Mouse (Mus musculus) G1E (cell line): ENCODE results near the gene Fam189b. TPM values are rescaled to one million over a fixed set of nuclear protein-coding genes. Genes with fewer than 3 reads are reported as not detected.

Experiments used
- ATAC-seq: 2 replicates; pipeline ENCODE4 v1.8.0; 2016; ENCODE audit warnings: mild to moderate bottlenecking; ENCODE audit not compliant: insufficient number of reproducible peaks, poor library complexity, low FRiP score, severe bottlenecking; ENCODE audit errors: extremely low read depth
- DNase-seq: peaks from one replicate; pipeline ENCODE4 v3.0.0; 2012; ENCODE audit warnings: low spot score
- H3K27me3 ChIP-seq: 2 replicates; pipeline ENCODE4 v1.6.1; 2012; ENCODE audit warnings: mild to moderate bottlenecking, low read length, inconsistent platforms; ENCODE audit not compliant: insufficient read depth
- H3K36me3 ChIP-seq: replicated peaks from 2 replicates; pipeline ENCODE3; 2012; ENCODE audit warnings: mild to moderate bottlenecking, inconsistent platforms
- H3K4me1 ChIP-seq: 2 replicates; pipeline ENCODE4 v1.6.1; 2012; ENCODE audit warnings: low read depth, low read length, inconsistent platforms, mixed read lengths; ENCODE audit not compliant: insufficient read depth
- H3K4me3 ChIP-seq: 2 replicates; pipeline ENCODE4 v1.5.1; 2012; ENCODE audit warnings: low read depth, mild to moderate bottlenecking, inconsistent platforms, low read length, moderate library complexity, mixed read lengths
- H3K9me3 ChIP-seq: replicated peaks from 2 replicates; pipeline ENCODE4 v1.6.1; 2012; ENCODE audit warnings: inconsistent platforms
- CTCF ChIP-seq: IDR thresholded peaks from 2 replicates; pipeline ENCODE4 v1.5.1; 2012; ENCODE audit warnings: low read depth, low read length, inconsistent platforms, mixed read lengths
- GATA1 ChIP-seq: IDR thresholded peaks from 2 replicates; pipeline ENCODE4 v1.6.1; 2012; ENCODE audit warnings: borderline replicate concordance, low read length, inconsistent platforms, mixed read lengths
- GATA2 ChIP-seq: IDR thresholded peaks from 2 replicates; pipeline ENCODE4 v1.6.1; 2012; ENCODE audit warnings: low read depth, low read length, inconsistent platforms, borderline replicate concordance
- POLR2AphosphoS5 ChIP-seq: IDR thresholded peaks from 2 replicates; pipeline ENCODE4 v1.6.1; 2012; ENCODE audit warnings: low read depth, low read length, inconsistent platforms; ENCODE audit not compliant: insufficient replicate concordance
- TAL1 ChIP-seq: conservative IDR thresholded peaks from 2 replicates; pipeline ENCODE4 v1.6.1; 2012; ENCODE audit warnings: low read depth, low read length, inconsistent platforms, mixed read lengths
- polyA plus RNA-seq: library from polyadenylated mRNA; stranded (reverse); fragments of >175 nt; gene quantifications from 2 replicates; pipeline ENCODE4 v1.2.3, GENCODE M21; 2012
- total RNA-seq, 2 experiments: library from RNA; stranded (forward) in 1 of 2; stranded (reverse) in 1 of 2; fragments of 200-1000 nt in 1 of 2; fragments of >200 nt in 1 of 2; fragmentation: Nextera tagmentation in 1 of 2; gene quantifications; 2 replicates each; pipeline ENCODE4 v1.2.3; 2014 to 2017

Gene Fam189b
- total and polyA plus RNA-seq, 3 experiments, result 1.1 to 11.9 (median 3.5) TPM

GRCm38 (mm10) chr3:89228836-89229235 is 45.9 kb downstream of the Fam189b start, which contains the start of gene Muc1:
TSS of gene Muc1 (plus strand) at chr3:89229057.
- H3K4me3 ChIP-seq, result peak within 1 kb of the TSS; percentile 65
- TF ChIP-seq POLR2AphosphoS5 (no peak), GATA1 (no peak), GATA2 (no peak), CTCF (no peak), TAL1 (no peak)
- peaks cover 45% of the 10 kb centered on the region for H3K4me1 ChIP-seq
- DNase-seq, result no peak
- no peak for ATAC-seq
- H3K36me3 ChIP-seq, result no peaks in the 10 kb centered on the region
- H3K27me3 ChIP-seq, result peaks cover 90% of the 10 kb centered on the region
- no peaks in the 10 kb centered on the region for H3K9me3 ChIP-seq

- Histone ChIP-seq H3K27me3 (peaks cover 90% of the 10 kb centered on the region), H3K36me3 (no peaks in the 10 kb centered on the region), H3K4me3 (no peak overlapping the region), H3K4me1 (peaks cover 46% of the 10 kb centered on the region), H3K9me3 (no peaks in the 10 kb centered on the region)
- TF ChIP-seq POLR2AphosphoS5, result no peak
- no peak for TF ChIP-seq TAL1
- TF ChIP-seq GATA2, result no peak
- TF ChIP-seq GATA1, result no peak
- no peak for TF ChIP-seq CTCF
- ATAC-seq (no peak), DNase-seq (no peak)
Measured at GRCm38 (mm10) chr3:89229276-89229675, 46.3 kb downstream of the Fam189b start.

- no peak for ATAC-seq
- DNase-seq, result no peak
- Histone ChIP-seq H3K4me1 (peaks cover 43% of the 10 kb centered on the region), H3K27me3 (peaks cover 90% of the 10 kb centered on the region), H3K4me3 (no peak overlapping the region; the same call in 1 of the 2 replicates), H3K9me3 (no peaks in the 10 kb centered on the region), H3K36me3 (no peaks in the 10 kb centered on the region)
- TF ChIP-seq GATA2 (no peak), GATA1 (no peak), POLR2AphosphoS5 (no peak), CTCF (no peak), TAL1 (no peak)
Measured at GRCm38 (mm10) chr3:89230561-89230960, 47.6 kb downstream of the Fam189b start.

DNA sequence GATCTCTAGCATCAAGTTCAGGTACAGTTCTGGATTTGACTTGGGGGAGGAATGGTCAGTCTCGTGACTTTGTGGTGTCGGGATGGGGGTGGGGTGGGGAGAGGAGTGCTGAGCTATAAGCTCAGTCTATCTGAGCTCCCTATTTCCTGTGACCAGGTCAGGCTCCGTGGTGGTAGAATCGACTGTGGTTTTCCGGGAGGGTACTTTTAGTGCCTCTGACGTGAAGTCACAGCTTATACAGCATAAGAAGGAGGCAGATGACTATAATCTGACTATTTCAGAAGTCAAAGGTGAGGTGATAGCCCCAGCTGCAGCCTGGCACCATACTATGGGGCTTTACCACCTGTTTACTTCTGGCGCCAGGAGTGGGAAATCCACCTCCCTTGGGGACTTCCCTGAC is 48.4 kb downstream of the Fam189b start:
- no peak overlapping the region for H3K4me3 ChIP-seq
- H3K27me3 ChIP-seq, result peaks cover 90% of the 10 kb centered on the region
- TF ChIP-seq CTCF (no peak), POLR2AphosphoS5 (no peak), TAL1 (no peak), GATA2 (no peak), GATA1 (no peak)
- peaks cover 42% of the 10 kb centered on the region for H3K4me1 ChIP-seq
- no peaks in the 10 kb centered on the region for H3K36me3 ChIP-seq
- ATAC-seq (no peak), DNase-seq (no peak)
- H3K9me3 ChIP-seq, result no peaks in the 10 kb centered on the region

DNA sequence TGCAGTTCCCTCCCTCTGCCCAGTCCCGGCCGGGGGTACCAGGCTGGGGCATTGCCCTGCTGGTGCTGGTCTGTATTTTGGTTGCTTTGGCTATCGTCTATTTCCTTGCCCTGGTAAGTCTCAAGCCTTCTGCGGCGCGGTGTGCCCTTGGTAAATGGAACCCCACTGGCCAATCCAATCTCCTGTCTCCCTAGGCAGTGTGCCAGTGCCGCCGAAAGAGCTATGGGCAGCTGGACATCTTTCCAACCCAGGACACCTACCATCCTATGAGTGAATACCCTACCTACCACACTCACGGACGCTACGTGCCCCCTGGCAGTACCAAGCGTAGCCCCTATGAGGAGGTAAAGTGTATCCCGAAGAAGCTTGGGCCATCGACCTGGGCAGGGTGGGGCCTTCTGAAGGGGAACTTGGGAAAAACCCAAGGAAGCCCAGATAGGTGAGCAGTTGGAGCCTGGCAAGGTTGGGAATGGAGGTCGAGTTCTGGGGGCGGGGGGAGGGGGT is 48.9 kb downstream of the Fam189b start:
- no peaks in the 10 kb centered on the region for H3K9me3 ChIP-seq
- no peak for DNase-seq
- TF ChIP-seq CTCF, result no peak
- H3K4me3 ChIP-seq, result no peak overlapping the region
- H3K36me3 ChIP-seq, result no peaks in the 10 kb centered on the region
- ATAC-seq, result no peak
- H3K4me1 ChIP-seq, result peaks cover 38% of the 10 kb centered on the region
- H3K27me3 ChIP-seq, result peaks cover 90% of the 10 kb centered on the region

GRCm38 (mm10) chr3:89232614-89233013 is 49.7 kb downstream of the Fam189b start:
- peaks cover 31% of the 10 kb centered on the region for H3K4me1 ChIP-seq
- ATAC-seq, result no peak
- peaks cover 89% of the 10 kb centered on the region for H3K27me3 ChIP-seq

More at GRCm38 (mm10) chr3:89232614-89233013, 49.7 kb downstream of the Fam189b start:
- Histone ChIP-seq H3K36me3 (no peaks in the 10 kb centered on the region), H3K9me3 (no peaks in the 10 kb centered on the region), H3K4me3 (no peak overlapping the region)
- no peak for DNase-seq
- TF ChIP-seq GATA1 (no peak), TAL1 (no peak), POLR2AphosphoS5 (no peak), CTCF (no peak), GATA2 (no peak)
